Mouse (Mus musculus) intestine, postnatal 0 days (tissue): ENCODE data around the gene Hist1h2ae. TPM values are rescaled to one million over a fixed set of nuclear protein-coding genes. Genes with fewer than 3 reads are reported as not detected.
A peak's percentile ranks its signal among the peaks of the same experiment; 100 is the strongest.
"Not testable (repeated sequence)": the region's sequence is repeated elsewhere in the genome, so short reads cannot be mapped to it uniquely, and the experiment has no call there.

Experiments
- ATAC-seq: fragments of 200-750 bp; cut with Nextera tagmentation; 2 replicates; pipeline ENCODE4 v1.8.0; 2017; ENCODE audit warnings: mild to moderate bottlenecking, moderate TSS enrichment, moderate library complexity
- H3K27ac ChIP-seq: fragments of 300-500 bp; sonication (generic); 2 replicates; pipeline ENCODE4 v1.5.1; 2014; ENCODE audit warnings: mild to moderate bottlenecking, low read depth, low read length, moderate library complexity
- H3K27me3 ChIP-seq: fragments of 300-500 bp; sonication (generic); replicated peaks from 2 replicates; pipeline ENCODE4 v1.6.1; 2014; ENCODE audit warnings: low read length, mixed read lengths; ENCODE audit not compliant: control insufficient read depth, insufficient read depth
- H3K36me3 ChIP-seq: fragments of 300-500 bp; sonication (generic); 2 replicates; pipeline ENCODE4 v1.6.1; 2014; ENCODE audit warnings: mild to moderate bottlenecking, moderate library complexity; ENCODE audit not compliant: control insufficient read depth, insufficient read depth
- H3K4me1 ChIP-seq: fragments of 300-500 bp; sonication (generic); replicated peaks from 2 replicates; pipeline ENCODE4 v1.6.1; 2014; ENCODE audit warnings: antibody characterized with exemption, low read length, mixed read lengths; ENCODE audit not compliant: control insufficient read depth, insufficient read depth
- H3K4me2 ChIP-seq: fragments of 300-500 bp; sonication (generic); replicated peaks from 2 replicates; pipeline ENCODE4 v1.6.1; 2014; ENCODE audit warnings: low read depth, mild to moderate bottlenecking, moderate library complexity
- H3K4me3 ChIP-seq: fragments of 300-500 bp; sonication (generic); 2 replicates; pipeline ENCODE4 v1.5.1; 2014; ENCODE audit warnings: low read depth, low read length
- H3K9ac ChIP-seq: fragments of 300-500 bp; sonication (generic); 2 replicates; pipeline ENCODE4 v1.6.1; 2014; ENCODE audit warnings: mild to moderate bottlenecking, low read depth, low read length
- H3K9me3 ChIP-seq: fragments of 300-500 bp; sonication (generic); 2 replicates; pipeline ENCODE4 v1.6.1; 2016; ENCODE audit warnings: mixed run types; ENCODE audit not compliant: control insufficient read depth
- CTCF ChIP-seq: sonication (generic); IDR thresholded peaks from 2 replicates; pipeline ENCODE4 v1.5.1; 2016; ENCODE audit warnings: low read depth, mild to moderate bottlenecking, control low read depth, antibody characterized with exemption, moderate library complexity
- WGBS: fragments of 180-500 bp; shearing (Covaris S2); extraction: QIAGEN DNeasy Blood & Tissue Kit; methylation state at CpG from one replicate; pipeline ENCODE4 v1.1.7; 2014; 5-methylcytosine and 5-hydroxymethylcytosine counted together
- polyA plus RNA-seq: library from polyadenylated mRNA; unstranded; fragments of >200 nt; fragmentation: Nextera tagmentation; extraction: Ambion mirVana; gene quantifications from 2 replicates; pipeline ENCODE4 v1.2.1, GENCODE M21; 2015

Gene Hist1h2ae
- polyA plus RNA-seq, 1 experiment from 2014 or later: 24.0 TPM

- peak overlapping the region; percentile 85 for H3K27ac ChIP-seq
- 1% methylated on average over 18 of the region's 18 CpGs for WGBS
- TF ChIP-seq CTCF: peak; percentile 74
- no peaks in the 10 kb centered on the region for H3K9me3 ChIP-seq
- no peaks in the 10 kb centered on the region for H3K4me1 ChIP-seq
- H3K36me3 ChIP-seq: no peaks in the 10 kb centered on the region
- H3K9ac ChIP-seq: peak overlapping the region; percentile 24; the same call in 1 of the 2 replicates
- H3K4me3 ChIP-seq: peak overlapping the region; percentile 31
- peak overlapping the region; percentile 61 for H3K4me2 ChIP-seq
- no peaks in the 10 kb centered on the region for H3K27me3 ChIP-seq
- peak; percentile 34 for ATAC-seq
These were observed 8.1 kb downstream of the Hist1h2ae start for GRCm38 (mm10) chr13:23562699-23563462.

DNA sequence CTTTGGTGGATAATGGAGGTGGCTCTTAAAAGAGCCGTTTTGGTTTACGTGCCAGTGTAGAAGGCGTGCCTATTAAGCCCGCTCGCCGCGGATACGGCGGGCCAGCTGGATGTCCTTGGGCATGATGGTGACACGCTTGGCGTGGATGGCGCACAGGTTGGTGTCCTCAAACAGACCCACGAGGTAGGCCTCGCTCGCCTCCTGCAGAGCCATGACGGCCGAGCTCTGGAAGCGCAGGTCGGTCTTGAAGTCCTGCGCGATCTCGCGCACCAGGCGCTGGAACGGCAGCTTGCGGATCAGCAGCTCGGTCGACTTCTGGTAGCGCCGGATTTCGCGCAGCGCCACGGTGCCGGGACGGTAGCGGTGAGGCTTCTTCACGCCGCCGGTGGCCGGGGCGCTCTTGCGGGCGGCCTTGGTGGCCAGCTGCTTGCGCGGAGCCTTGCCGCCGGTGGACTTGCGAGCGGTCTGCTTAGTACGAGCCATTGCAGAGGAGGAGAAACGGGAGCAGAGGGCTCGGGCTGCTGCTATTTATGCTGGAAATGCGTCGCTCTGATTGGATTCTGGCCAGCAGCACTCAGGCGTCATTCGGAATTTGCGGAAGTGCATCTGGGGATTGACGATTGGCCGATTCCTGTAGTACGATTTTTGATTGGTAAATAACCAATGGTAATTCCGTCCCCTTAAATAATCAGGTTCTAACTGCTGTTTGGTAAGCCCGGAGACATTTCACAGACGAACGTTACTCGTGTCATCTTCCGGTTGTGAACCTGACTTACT lies 8.9 kb downstream of the Hist1h2ae start, which contains the start of gene Hist1h3e:
Hist1h3e (minus strand) TSS at position 487 of the 777 bp plus-strand sequence.
- not testable (repeated sequence) for H3K9me3 ChIP-seq, H3K36me3 ChIP-seq, H3K27me3 ChIP-seq, H3K4me1 ChIP-seq
- Histone ChIP-seq H3K4me3 (peak within 1 kb of the TSS; percentile 31), H3K4me2 (peak within 1 kb of the TSS; percentile 61), H3K9ac (peak within 1 kb of the TSS; percentile 37; the same call in 1 of the 2 replicates), H3K27ac (peak within 1 kb of the TSS; percentile 85)
- WGBS: under 1% methylated on average over 41 of the region's 67 CpGs
- ATAC-seq: peak; percentile 95

DNA sequence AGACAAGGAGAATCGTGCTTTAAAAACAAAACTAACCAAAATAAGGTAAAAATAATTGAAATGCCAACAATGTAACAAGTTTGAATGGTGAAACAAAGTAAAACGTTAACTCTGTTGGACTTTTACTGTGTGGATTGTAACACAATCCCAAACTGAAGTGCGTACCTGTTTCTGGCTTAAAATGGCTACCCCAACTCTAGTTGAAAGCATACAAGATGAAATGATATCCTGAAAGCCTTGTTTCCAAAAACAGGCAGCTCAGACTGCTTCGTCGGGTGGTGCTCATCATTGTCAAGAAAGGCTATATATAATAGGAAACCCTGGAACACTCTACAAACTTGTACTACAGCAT lies 9.5 kb downstream of the Hist1h2ae start:
- ATAC-seq, H3K27ac ChIP-seq, H3K4me1 ChIP-seq, H3K27me3 ChIP-seq, H3K36me3 ChIP-seq, H3K9me3 ChIP-seq, H3K9ac ChIP-seq: not testable (repeated sequence)
- WGBS: 0% methylated on average over 2 of the region's 5 CpGs
- H3K4me2 ChIP-seq: peak overlapping the region; percentile 61
- H3K4me3 ChIP-seq: peak overlapping the region; percentile 31; the same call in 1 of the 2 replicates

DNA sequence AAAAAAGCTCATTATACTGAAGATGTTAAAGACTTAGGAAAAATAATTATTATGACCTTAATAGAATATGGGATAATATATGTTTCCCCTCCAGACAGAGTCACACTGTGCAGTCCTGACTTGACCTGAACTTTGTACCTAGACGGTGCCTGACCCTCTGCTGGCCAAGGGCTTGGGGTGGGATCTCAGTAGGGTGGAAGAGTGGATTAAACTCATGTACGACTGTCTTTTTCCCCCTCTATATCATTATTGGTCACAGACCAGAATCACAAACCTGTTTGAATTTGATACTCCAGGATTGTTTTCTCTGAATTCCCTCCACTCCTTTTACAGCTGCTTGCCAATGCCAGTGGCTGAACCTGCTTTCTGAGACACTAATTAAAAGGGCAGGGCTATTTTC lies 10.3 kb downstream of the Hist1h2ae start:
- not testable (repeated sequence) for H3K27ac ChIP-seq

DNA sequence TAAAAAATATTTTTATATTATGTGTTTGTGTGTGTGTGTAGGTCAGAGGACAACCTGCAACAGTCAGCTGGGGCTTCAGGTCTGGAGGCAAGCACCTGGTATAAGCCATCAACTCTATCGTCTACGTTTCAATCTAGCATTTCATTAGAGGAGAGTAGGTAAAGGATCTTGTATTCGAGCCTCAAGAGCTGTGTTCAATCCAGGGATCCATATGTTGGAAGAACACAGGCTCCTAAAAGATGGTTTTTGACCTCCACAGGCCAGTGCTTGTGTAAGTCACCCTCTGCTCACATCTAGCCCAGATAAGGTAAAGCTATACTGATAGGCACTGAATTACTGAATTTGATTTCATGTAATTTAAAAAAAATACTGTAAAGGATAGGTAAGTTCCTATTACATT lies 14.1 kb downstream of the Hist1h2ae start:
- no peak overlapping the region for H3K4me3 ChIP-seq

More for the DNA sequence above, 10.3 kb downstream of the Hist1h2ae start:
- not testable (repeated sequence) for H3K4me1 ChIP-seq, H3K36me3 ChIP-seq, H3K4me2 ChIP-seq, H3K9ac ChIP-seq, ATAC-seq, H3K4me3 ChIP-seq, H3K9me3 ChIP-seq, H3K27me3 ChIP-seq
- WGBS: 10% methylated on average over 2 of the region's 2 CpGs

GRCm38 (mm10) chr13:23555839-23556416 lies 15.1 kb downstream of the Hist1h2ae start:
- peak; percentile 61 for ATAC-seq
- Histone ChIP-seq H3K4me2 (peak overlapping the region; percentile 78), H3K27ac (peak overlapping the region; percentile 85), H3K9me3 (no peaks in the 10 kb centered on the region), H3K4me3 (peak overlapping the region; percentile 46), H3K27me3 (no peaks in the 10 kb centered on the region), H3K4me1 (no peaks in the 10 kb centered on the region), H3K9ac (peak overlapping the region; percentile 70), H3K36me3 (no peaks in the 10 kb centered on the region)
- no peak for TF ChIP-seq CTCF
- WGBS: under 1% methylated on average over 18 of the region's 18 CpGs

More for the DNA sequence above, 14.1 kb downstream of the Hist1h2ae start:
- Histone ChIP-seq H3K27ac (no peak overlapping the region), H3K4me1 (no peaks in the 10 kb centered on the region), H3K4me2 (peak overlapping the region; percentile 78; the same call in 1 of the 2 replicates), H3K9ac (no peak overlapping the region), H3K36me3 (no peaks in the 10 kb centered on the region), H3K9me3 (no peaks in the 10 kb centered on the region), H3K27me3 (no peaks in the 10 kb centered on the region)
- WGBS: 67% methylated on average over 3 of the region's 3 CpGs
- no peak for TF ChIP-seq CTCF
- no peak for ATAC-seq
